Mouse (Mus musculus) left cerebral cortex, adult 11 months (tissue): ENCODE data around the gene Bicral.

ENCODE experiments used
- DNase-seq: peaks from one replicate; pipeline ENCODE4 v3.0.0; 2022; ENCODE audit warnings: low spot score

Bicral gene

DNA sequence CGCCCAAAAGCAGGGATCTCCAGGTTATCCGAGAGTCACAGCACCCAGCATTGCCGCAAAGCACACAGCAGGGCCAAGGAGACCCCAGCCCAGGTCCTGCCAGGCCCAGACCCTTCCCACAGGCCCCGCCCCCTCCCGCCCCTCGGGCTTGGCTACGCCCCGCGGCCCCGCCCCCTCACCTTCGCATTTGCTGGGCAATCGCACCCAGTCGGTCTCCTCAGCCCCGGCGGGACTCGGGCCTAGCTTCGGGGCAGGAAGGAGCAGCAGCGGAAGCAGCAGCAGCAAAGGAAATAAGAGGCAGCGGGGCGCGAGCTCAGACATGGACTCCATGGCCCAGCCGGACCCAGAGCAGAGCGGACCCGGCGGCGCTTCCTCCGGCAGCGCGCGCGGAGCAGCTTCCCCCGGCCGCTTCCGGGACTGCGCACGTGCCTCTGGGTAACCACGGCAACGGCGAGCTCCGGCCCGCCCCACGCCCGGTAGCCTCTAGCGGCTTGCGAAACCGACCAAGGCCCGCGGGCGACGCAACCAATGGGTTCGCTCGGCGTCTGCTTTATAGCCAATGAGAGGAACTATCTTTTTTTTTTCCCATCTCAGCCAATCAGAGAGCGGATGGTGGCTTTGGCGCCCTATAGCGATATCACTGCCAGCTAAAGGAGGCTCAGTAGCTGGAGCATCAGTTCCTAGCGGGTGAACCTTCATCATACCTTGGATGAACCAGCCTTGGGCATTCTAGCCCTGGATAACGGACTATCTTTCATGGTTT, 106.3 kb downstream of the Bicral start, which contains the start of gene Cnpy3:
TSS of gene Cnpy3 (minus strand) at position 421 of the 763 bp plus-strand sequence.
- DNase-seq: peak; percentile 96

DNA sequence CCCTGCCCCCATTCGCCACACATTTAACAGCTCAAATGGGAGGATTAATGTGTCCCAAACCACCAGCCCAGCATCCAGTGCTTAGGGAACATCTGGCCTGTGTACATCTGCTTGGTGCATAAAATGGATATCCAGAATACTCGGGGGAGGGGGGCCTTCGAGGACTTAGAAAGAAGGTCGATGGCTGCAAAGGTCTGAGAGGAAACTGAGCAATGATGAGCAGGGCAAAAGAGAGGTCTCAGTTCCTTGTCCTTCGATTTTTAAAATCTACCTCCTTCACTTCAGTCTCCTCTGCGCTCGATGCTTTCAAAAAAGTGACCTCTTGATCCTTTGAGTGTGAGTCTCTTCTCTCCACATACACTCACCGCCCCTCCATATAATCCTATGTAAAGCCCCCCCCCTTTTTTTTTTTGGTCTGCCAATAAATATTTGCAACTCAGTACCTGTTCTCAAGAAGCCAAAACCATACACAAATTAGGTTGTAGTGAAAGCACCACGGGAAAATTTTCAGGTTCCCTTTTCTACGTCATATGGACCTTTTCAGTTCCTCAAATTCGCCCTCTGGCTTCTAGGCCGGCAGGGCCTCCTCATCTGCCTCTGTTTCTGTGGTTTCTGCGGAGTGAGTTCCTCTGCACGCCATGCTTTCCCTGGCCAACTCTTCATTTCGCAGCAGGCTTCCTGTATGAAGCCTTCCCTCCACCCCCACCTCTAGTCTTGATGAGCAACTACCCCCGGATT, 107.1 kb downstream of the Bicral start:
- peak; percentile 58 for DNase-seq

DNA sequence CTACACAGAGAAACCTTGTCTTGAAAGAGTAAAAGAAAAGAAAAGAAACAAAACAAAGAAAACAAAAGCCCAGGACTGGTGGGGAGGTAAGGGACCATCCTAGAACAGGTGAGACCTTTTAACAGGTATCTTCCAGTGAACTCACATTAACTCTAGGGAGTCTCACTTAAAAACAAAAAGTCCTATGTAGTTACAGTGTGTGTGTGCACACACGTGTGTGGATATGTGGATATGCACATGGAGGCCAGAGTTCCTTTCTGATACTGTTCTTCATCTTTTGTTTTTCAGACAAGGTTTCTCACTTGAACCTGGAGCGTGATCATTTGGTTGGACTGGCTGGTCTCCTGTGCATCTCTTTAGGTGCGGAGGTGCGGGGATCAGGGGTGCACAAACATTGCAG, 107.7 kb downstream of the Bicral start:
- DNase-seq: no peak

DNA sequence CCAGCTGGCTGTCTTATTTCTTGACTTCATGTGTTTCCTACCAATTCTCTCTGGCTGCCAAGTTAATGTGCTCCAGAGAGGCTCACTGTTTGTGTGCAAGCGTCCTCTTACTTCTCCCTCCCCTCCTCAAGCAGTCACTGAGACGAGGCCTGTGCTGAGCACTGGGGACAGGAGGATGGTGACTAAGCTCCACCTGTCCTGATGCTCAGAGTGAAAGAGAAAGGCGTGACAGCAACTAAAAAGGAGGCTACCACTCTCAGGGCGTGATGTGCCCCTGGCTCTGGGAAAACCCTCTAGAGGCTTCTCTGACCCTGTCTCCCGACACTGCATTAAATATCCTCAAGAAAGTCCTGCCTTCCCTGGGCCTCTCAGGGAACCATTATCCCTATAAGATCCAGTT, 109.0 kb downstream of the Bicral start:
- DNase-seq: no peak
